In genomic region chr6:82885441-82885840, GRCm38 (mm10) we compare ENCODE assay signal across 24 mouse cellular contexts. TPM values are rescaled to one million over a fixed set of nuclear protein-coding genes. Genes with fewer than 3 reads are reported as not detected.
DNase-seq lines count a peak whose midpoint lies in the region; ATAC-seq lines count a peak whose summit lies in the region.
"Had no signal": no experiment of that assay in that cellular context is flagged by ENCODE, and none has a peak within 500 bp of the region (broad histone marks: within the 10 kb centered on the region; RNA-seq: fewer than 3 reads in every experiment).

No protein-coding gene starts in this region.

- no peaks in the 10 kb centered on the region for H3K36me3 ChIP-seq in heart, embryonic 13.5 days
- H3K36me3 ChIP-seq: embryonic facial prominence, embryonic 10.5 days; embryonic facial prominence, embryonic 13.5 days; forebrain, embryonic 12.5 days; forebrain, embryonic 15.5 days; hindbrain, embryonic 12.5 days; hindbrain, embryonic 15.5 days had no signal

- intact Hi-C loops in heart, postnatal 10 days (cut with DNase I): no loop called here

- ATAC-seq in heart, embryonic 13.5 days (ENCODE audit: extremely low read depth, insufficient number of reproducible peaks, low FRiP score, low TSS enrichment): no peak
- ATAC-seq: CD4-positive, CD25-positive, alpha-beta regulatory T cell, adult 4 months; forebrain, embryonic 15.5 days; intestine, postnatal 0 days had no signal

- peak; percentile 31 to 50 for DNase-seq in gastrocnemius, adult 8-10 months (ENCODE audit: low spot score in 2 of 2)
- DNase-seq in gastrocnemius, postnatal 4 days (ENCODE audit: low spot score in 2 of 2): no peak
- no peak for DNase-seq in heart, postnatal 10 days
- DNase-seq in skeletal muscle tissue, adult 2 months (ENCODE audit: low read depth, low spot score): peak; percentile 91
- DNase-seq in embryo, embryonic 11 days: no peak
- DNase-seq: adrenal gland, adult 2 months; adrenal gland, postnatal 14 days; cerebellum, adult 11 months; cerebellum, adult 2 months; cerebellum, adult 9-11 months; cerebellum, postnatal 25 days; heart, adult 11 months; kidney, adult 2 months had no signal

- H3K9ac ChIP-seq in heart, embryonic 13.5 days: no peak overlapping the region
- H3K9ac ChIP-seq: embryonic facial prominence, embryonic 13.5 days; forebrain, embryonic 12.5 days; forebrain, embryonic 15.5 days; hindbrain, embryonic 12.5 days; hindbrain, embryonic 15.5 days had no signal

- no peak overlapping the region for H3K4me3 ChIP-seq in heart, embryonic 13.5 days
- H3K4me3 ChIP-seq: embryonic facial prominence, embryonic 10.5 days; embryonic facial prominence, embryonic 13.5 days; erythroblast, embryonic 14.5 days; forebrain, embryonic 12.5 days; forebrain, embryonic 15.5 days; hindbrain, embryonic 12.5 days; hindbrain, embryonic 15.5 days had no signal

- 0 out of 2 replicates have a peak, but pooled peaks cover 3% of the 10 kb centered on the region for H3K9me3 ChIP-seq in heart, embryonic 13.5 days
- H3K9me3 ChIP-seq: embryonic facial prominence, embryonic 10.5 days; embryonic facial prominence, embryonic 13.5 days; forebrain, embryonic 12.5 days; forebrain, embryonic 15.5 days; hindbrain, embryonic 12.5 days; hindbrain, embryonic 15.5 days had no signal

- no peaks in the 10 kb centered on the region for H3K27me3 ChIP-seq in heart, embryonic 13.5 days (replicated peaks)
- H3K27me3 ChIP-seq: embryonic facial prominence, embryonic 13.5 days; forebrain, embryonic 12.5 days; forebrain, embryonic 15.5 days; hindbrain, embryonic 12.5 days; hindbrain, embryonic 15.5 days had no signal

- H3K4me1 ChIP-seq in heart, embryonic 13.5 days: peaks cover 10% of the 10 kb centered on the region
- H3K4me1 ChIP-seq: embryonic facial prominence, embryonic 13.5 days; forebrain, embryonic 12.5 days; forebrain, embryonic 15.5 days; hindbrain, embryonic 15.5 days had no signal

- peak overlapping the region; percentile 82; the same call in 1 of the 2 replicates for H3K27ac ChIP-seq in heart, embryonic 13.5 days (replicated peaks)
- H3K27ac ChIP-seq: embryonic facial prominence, embryonic 10.5 days; embryonic facial prominence, embryonic 13.5 days; forebrain, embryonic 12.5 days; forebrain, embryonic 15.5 days; hindbrain, embryonic 12.5 days; hindbrain, embryonic 15.5 days had no signal

- H3K4me2 ChIP-seq in heart, embryonic 13.5 days: no peak overlapping the region
- H3K4me2 ChIP-seq: embryonic facial prominence, embryonic 13.5 days; forebrain, embryonic 12.5 days; forebrain, embryonic 15.5 days; hindbrain, embryonic 12.5 days; hindbrain, embryonic 15.5 days had no signal

- WGBS in heart, embryonic 13.5 days: 76% methylated on average over 2 of the region's 2 CpGs

RNA-seq across cellular contexts. Expression of gene Sema4f, which starts 54.1 kb away (rescaled TPM):
- under 1 TPM in 1 of 4 experiments, not detected in 3; 0.61 TPM for total RNA-seq in gastrocnemius, adult 8-10 months (2022)
- 1 to 10 TPM in 1 of 2 experiments, under 1 TPM in 1; 0.78 to 1.0 TPM for total RNA-seq in gastrocnemius, postnatal 4 days (2021)
- polyA plus RNA-seq in heart, embryonic 13.5 days (2015; fragmentation: Nextera tagmentation; extraction: Ambion mirVana): 0.52 and 0.78 TPM in 2 replicates
- total RNA-seq in heart, postnatal 10 days (2021): under 1 TPM; 0.22 to 0.29 TPM
- total RNA-seq: common myeloid progenitor, adult 5-6 weeks had no signal
- polyA plus RNA-seq: erythroblast, embryonic 14.5 days had no signal

Comparison
In these comparisons a context has a peak if more than half of its experiments do, and no peak if none do; other contexts are left out.
1. DNase-seq: peak in gastrocnemius, adult 8-10 months (2 of 2) and skeletal muscle tissue, adult 2 months (single experiment); none in gastrocnemius, postnatal 4 days (0 of 2), heart, postnatal 10 days (0 of 2) and embryo, embryonic 11 days (single experiment).